ENCODE assay signal across 1 mouse cellular context in the genomic region with DNA sequence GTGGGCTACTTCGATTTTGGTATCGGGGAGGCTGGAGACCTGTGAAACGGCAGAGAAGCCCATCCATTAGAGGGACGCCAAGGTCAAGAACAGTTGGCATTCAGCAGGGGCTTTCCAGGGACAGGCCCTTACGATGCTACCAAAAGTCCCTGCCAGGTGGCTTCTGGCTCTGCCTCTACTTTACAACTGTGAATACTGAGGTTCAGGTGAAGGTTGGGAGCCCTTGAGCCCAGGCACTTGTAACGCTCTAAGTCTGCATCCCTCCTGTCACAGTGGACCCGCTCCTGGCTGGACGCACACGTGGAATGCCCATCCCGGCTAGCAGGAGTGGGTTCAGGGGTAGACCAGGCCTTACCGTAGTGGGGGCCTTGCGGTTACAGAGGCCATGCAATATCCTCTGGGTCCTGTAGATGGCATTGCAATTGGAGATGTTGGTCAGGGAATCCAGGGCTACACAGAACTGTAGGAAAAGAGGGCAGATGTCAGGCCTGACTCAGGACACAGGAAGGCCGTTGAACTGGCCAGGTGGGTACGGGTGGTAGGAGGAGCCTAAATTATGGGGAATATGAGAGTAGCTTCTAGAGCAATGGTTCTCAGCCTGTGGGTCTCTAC.
A peak's percentile ranks its signal among the peaks of the same experiment; 100 is the strongest.
TF ChIP-seq lines count a peak whose summit lies in the region.

No protein-coding gene starts in this region.

TF ChIP-seq in CH12.LX, 34 proteins besides CTCF, POLR2A, EP300 and RAD21 (continued from another document):
- TF ChIP-seq ZMIZ1 (IDR thresholded peaks at IDR 0.05; ENCODE audit: low read depth, low read length) (0 out of 2 replicates have a peak, but pooled peaks have one; percentile 63), ZKSCAN1 (IDR thresholded peaks at IDR 0.05; ENCODE audit: borderline replicate concordance, low read depth, low read length) (no peak), SIN3A (IDR thresholded peaks at IDR 0.05; ENCODE audit: low read length) (peak; percentile 55; the same call in 1 of the 2 replicates), SMC3 (IDR thresholded peaks at IDR 0.05; ENCODE audit: low read depth, low read length) (peak; percentile 69), IRF4 (IDR thresholded peaks at IDR 0.05; ENCODE audit: low read depth, low read length) (peak; percentile 73; the same call in 1 of the 2 replicates), JUN (IDR thresholded peaks at IDR 0.05; ENCODE audit: insufficient read depth, low read depth, low read length) (no peak), MXI1 (IDR thresholded peaks at IDR 0.05; ENCODE audit: low read depth, low read length) (peak; percentile 57; the same call in 1 of the 2 replicates), NRF1 (IDR thresholded peaks at IDR 0.05; ENCODE audit: low read depth, low read length) (0 out of 2 replicates have a peak, but pooled peaks have one; percentile 4), MYC (IDR thresholded peaks at IDR 0.05; ENCODE audit: low read depth, low read length) (peak; percentile 45; the same call in 1 of the 2 replicates), MEF2A (IDR thresholded peaks at IDR 0.05; ENCODE audit: borderline replicate concordance, low read depth, low read length) (0 out of 2 replicates have a peak, but pooled peaks have one; percentile 58), PAX5 (IDR thresholded peaks at IDR 0.05; ENCODE audit: low read length) (no peak), CHD2 (IDR thresholded peaks at IDR 0.05; ENCODE audit: low read length) (no peak), UBTF (IDR thresholded peaks at IDR 0.05; ENCODE audit: low read depth, low read length) (no peak), TBP (conservative IDR thresholded peaks at IDR 0.05; ENCODE audit: low read depth, low read length) (no peak; the same call in 1 of the 2 replicates), USF1 (IDR thresholded peaks at IDR 0.05; ENCODE audit: low read depth, low read length) (no peak), ELF1 (IDR thresholded peaks at IDR 0.05; ENCODE audit: low read depth, low read length) (0 out of 2 replicates have a peak, but pooled peaks have one; percentile 39), CHD1 (IDR thresholded peaks at IDR 0.05; ENCODE audit: low read depth, low read length) (peak; percentile 86; the same call in 1 of the 2 replicates), TCF12 (IDR thresholded peaks at IDR 0.05; ENCODE audit: low read depth, low read length) (peak; percentile 82), MAFK (IDR thresholded peaks at IDR 0.05; ENCODE audit: insufficient replicate concordance, low read length) (no peak)
TF ChIP-seq in CH12.LX: peak in this region for 18.
